Mouse (Mus musculus) lung, postnatal 0 days (tissue): ENCODE results near the gene Zfp276. TPM values are rescaled to one million over a fixed set of nuclear protein-coding genes. Genes with fewer than 3 reads are reported as not detected.

ENCODE experiments used
- ATAC-seq: fragments of 200-750 bp; cut with Nextera tagmentation; 2 replicates; pipeline ENCODE4 v1.8.0; 2017; ENCODE audit warnings: moderate library complexity
- DNase-seq: peaks from one replicate; pipeline ENCODE4 v3.0.0-alpha.2; 2016; ENCODE audit warnings: low spot score
- H3K27ac ChIP-seq: fragments of 300-500 bp; sonication (generic); 2 replicates; pipeline ENCODE4 v1.5.1; 2014; ENCODE audit warnings: antibody characterized with exemption, mild to moderate bottlenecking, low read length, mixed read lengths
- H3K27me3 ChIP-seq: fragments of 300-500 bp; sonication (generic); replicated peaks from 2 replicates; pipeline ENCODE4 v1.6.1; 2014; ENCODE audit warnings: low read length, mixed read lengths; ENCODE audit not compliant: insufficient read depth
- H3K36me3 ChIP-seq: fragments of 300-500 bp; sonication (generic); 2 replicates; pipeline ENCODE4 v1.6.1; 2014; ENCODE audit warnings: low read length, mixed read lengths; ENCODE audit not compliant: insufficient read depth
- H3K4me1 ChIP-seq: fragments of 300-500 bp; sonication (generic); 2 replicates; pipeline ENCODE4 v1.6.1; 2014; ENCODE audit warnings: antibody characterized with exemption, low read depth, low read length, mixed read lengths; ENCODE audit not compliant: insufficient read depth
- H3K4me2 ChIP-seq: fragments of 300-500 bp; sonication (generic); replicated peaks from 2 replicates; pipeline ENCODE4 v1.6.1; 2014; ENCODE audit warnings: low read depth, mild to moderate bottlenecking, low read length, moderate library complexity, mixed read lengths
- H3K4me3 ChIP-seq: fragments of 300-500 bp; sonication (generic); 2 replicates; pipeline ENCODE4 v1.5.1; 2014; ENCODE audit warnings: low read depth, low read length
- H3K9ac ChIP-seq: fragments of 300-500 bp; sonication (generic); replicated peaks from 2 replicates; pipeline ENCODE4 v1.6.1; 2014; ENCODE audit warnings: low read depth, mild to moderate bottlenecking
- H3K9me3 ChIP-seq: fragments of 300-500 bp; sonication (generic); 2 replicates; pipeline ENCODE4 v1.6.1; 2016; ENCODE audit warnings: low read length, mixed read lengths
- CTCF ChIP-seq: IDR thresholded peaks from 2 replicates; pipeline ENCODE4 v1.5.1; 2016; ENCODE audit warnings: antibody characterized with exemption, mild to moderate bottlenecking
- EP300 ChIP-seq: IDR thresholded peaks from 2 replicates; pipeline ENCODE4 v1.6.1; 2016; ENCODE audit warnings: antibody characterized with exemption, mild to moderate bottlenecking, control low read depth
- WGBS: fragments of 180-500 bp; shearing (Covaris S2); extraction: QIAGEN DNeasy Blood & Tissue Kit; methylation state at CpG from one replicate; pipeline ENCODE4 v1.1.7; 2014; 5-methylcytosine and 5-hydroxymethylcytosine counted together
- polyA plus RNA-seq: library from polyadenylated mRNA; unstranded; fragments of >200 nt; fragmentation: Nextera tagmentation; extraction: Ambion mirVana; gene quantifications from 2 replicates; pipeline ENCODE4 v1.2.1, GENCODE M21; 2015

Gene Zfp276
- polyA plus RNA-seq, 1 experiment from 2014 or later = 14.6 TPM

- no peak overlapping the region for H3K27ac ChIP-seq
- peaks cover 21% of the 10 kb centered on the region for H3K36me3 ChIP-seq
These were observed 14.1 kb downstream of the Zfp276 start for GRCm38 (mm10) chr8:123267926-123268656.

GRCm38 (mm10) chr8:123271147-123271546 lies 17.2 kb downstream of the Zfp276 start:
- WGBS = 88% methylated on average over 10 of the region's 10 CpGs
- TF ChIP-seq CTCF (no peak), EP300 (no peak)

More at GRCm38 (mm10) chr8:123267926-123268656, 14.1 kb downstream of the Zfp276 start:
- Histone ChIP-seq H3K4me1 (no peaks in the 10 kb centered on the region), H3K4me2 (no peak overlapping the region), H3K9ac (no peak overlapping the region), H3K4me3 (no peak overlapping the region), H3K9me3 (no peaks in the 10 kb centered on the region), H3K27me3 (no peaks in the 10 kb centered on the region)
- 72% methylated on average over 14 of the region's 14 CpGs for WGBS
- no peak for DNase-seq
- ATAC-seq = no peak
- no peak for TF ChIP-seq CTCF

GRCm38 (mm10) chr8:123271901-123272300 lies 17.9 kb downstream of the Zfp276 start:
- no peaks in the 10 kb centered on the region for H3K27me3 ChIP-seq
- H3K9me3 ChIP-seq = no peaks in the 10 kb centered on the region
- H3K4me1 ChIP-seq = no peaks in the 10 kb centered on the region
- no peak overlapping the region for H3K9ac ChIP-seq
- H3K4me2 ChIP-seq = no peak overlapping the region
- ATAC-seq (no peak), DNase-seq (no peak)
- TF ChIP-seq EP300 = no peak
- no peak for TF ChIP-seq CTCF
- H3K4me3 ChIP-seq = no peak overlapping the region
- H3K36me3 ChIP-seq = peaks cover 15% of the 10 kb centered on the region
- 49% methylated on average over 4 of the region's 4 CpGs for WGBS
- H3K27ac ChIP-seq = no peak overlapping the region

More at GRCm38 (mm10) chr8:123271147-123271546, 17.2 kb downstream of the Zfp276 start:
- ATAC-seq (no peak), DNase-seq (no peak)
- H3K4me1 ChIP-seq = no peaks in the 10 kb centered on the region
- no peaks in the 10 kb centered on the region for H3K27me3 ChIP-seq
- peaks cover 21% of the 10 kb centered on the region for H3K36me3 ChIP-seq
- no peak overlapping the region for H3K27ac ChIP-seq
- H3K4me2 ChIP-seq = no peak overlapping the region
- H3K9ac ChIP-seq = no peak overlapping the region
- no peak overlapping the region for H3K4me3 ChIP-seq
- no peaks in the 10 kb centered on the region for H3K9me3 ChIP-seq

- Histone ChIP-seq H3K4me1 (no peaks in the 10 kb centered on the region), H3K36me3 (peaks cover 6% of the 10 kb centered on the region; the same call in 1 of the 2 replicates), H3K27ac (no peak overlapping the region), H3K4me3 (no peak overlapping the region), H3K9me3 (no peaks in the 10 kb centered on the region), H3K9ac (no peak overlapping the region), H3K4me2 (no peak overlapping the region), H3K27me3 (no peaks in the 10 kb centered on the region)
- TF ChIP-seq EP300 (no peak), CTCF (no peak)
- 85% methylated on average over 5 of the region's 5 CpGs for WGBS
- ATAC-seq (no peak), DNase-seq (no peak)
These were observed 20.5 kb downstream of the Zfp276 start for GRCm38 (mm10) chr8:123274447-123274846.

GRCm38 (mm10) chr8:123275096-123275495 lies 21.1 kb downstream of the Zfp276 start:
- 93% methylated on average over 12 of the region's 12 CpGs for WGBS
- Histone ChIP-seq H3K4me1 (no peaks in the 10 kb centered on the region), H3K4me2 (no peak overlapping the region), H3K9me3 (no peaks in the 10 kb centered on the region), H3K27me3 (no peaks in the 10 kb centered on the region), H3K9ac (no peak overlapping the region), H3K36me3 (peaks cover 2% of the 10 kb centered on the region; the same call in 1 of the 2 replicates), H3K4me3 (no peak overlapping the region), H3K27ac (no peak overlapping the region)
- DNase-seq = no peak
- ATAC-seq = no peak
- TF ChIP-seq EP300 = no peak
- no peak for TF ChIP-seq CTCF

- Histone ChIP-seq H3K36me3 (no peaks in the 10 kb centered on the region), H3K27me3 (no peaks in the 10 kb centered on the region), H3K9me3 (no peaks in the 10 kb centered on the region), H3K9ac (no peak overlapping the region), H3K4me3 (no peak overlapping the region), H3K4me1 (no peaks in the 10 kb centered on the region), H3K27ac (no peak overlapping the region), H3K4me2 (no peak overlapping the region)
- TF ChIP-seq CTCF (no peak), EP300 (no peak)
- WGBS = 65% methylated on average over 7 of the region's 7 CpGs
- no peak for ATAC-seq
- DNase-seq = no peak
These were observed 24.4 kb downstream of the Zfp276 start for GRCm38 (mm10) chr8:123278445-123278844.
